Mouse (Mus musculus): ENCODE data around the gene Vmn2r8. TPM values are rescaled to one million over a fixed set of nuclear protein-coding genes. Genes with fewer than 3 reads are reported as not detected.
"Not testable (repeated sequence)": the region's sequence is repeated elsewhere in the genome, so short reads cannot be mapped to it uniquely, and the experiment has no call there.

The Vmn2r8 gene
- polyA plus RNA-seq (2015; fragmentation: Nextera tagmentation; extraction: Ambion mirVana) = not detected in 2 replicates

DNA sequence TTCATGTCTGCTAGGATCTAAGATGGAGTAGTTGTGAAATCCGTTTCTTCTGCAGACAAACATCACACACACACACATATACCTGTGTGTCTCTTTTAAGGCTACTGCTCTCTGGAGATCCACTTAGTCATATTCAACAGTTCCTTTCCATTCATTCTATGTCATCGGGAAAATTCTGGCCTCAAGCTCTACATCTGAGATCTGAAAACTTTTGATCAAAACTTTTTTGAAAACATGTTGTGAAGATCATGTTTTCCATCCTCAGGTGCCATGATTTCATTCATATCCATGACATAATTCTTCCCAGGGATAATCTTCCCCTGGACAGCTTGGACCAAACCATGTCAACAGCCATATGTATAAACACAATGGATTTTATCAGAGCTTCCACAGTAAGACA, at the start of gene Vmn2r8:
Gene Vmn2r8, minus strand, starts transcription at position 101 of the 400 bp plus-strand sequence.
- H3K4me2 ChIP-seq (ENCODE audit: low read length); H3K9me3 ChIP-seq (ENCODE audit: control insufficient read depth, low read length); H3K27ac ChIP-seq (ENCODE audit: low read depth, low read length); H3K4me3 ChIP-seq (ENCODE audit: low read length); H3K9ac ChIP-seq (ENCODE audit: low read depth, low read length); ATAC-seq; H3K4me1 ChIP-seq (ENCODE audit: control insufficient read depth, insufficient read depth, low read depth, low read length); H3K36me3 ChIP-seq (ENCODE audit: control insufficient read depth, insufficient read depth, low read length); H3K27me3 ChIP-seq (replicated peaks; ENCODE audit: control insufficient read depth, insufficient read depth, low read length): not testable (repeated sequence)
- WGBS = 77% methylated on average over 2 of the region's 2 CpGs

DNA sequence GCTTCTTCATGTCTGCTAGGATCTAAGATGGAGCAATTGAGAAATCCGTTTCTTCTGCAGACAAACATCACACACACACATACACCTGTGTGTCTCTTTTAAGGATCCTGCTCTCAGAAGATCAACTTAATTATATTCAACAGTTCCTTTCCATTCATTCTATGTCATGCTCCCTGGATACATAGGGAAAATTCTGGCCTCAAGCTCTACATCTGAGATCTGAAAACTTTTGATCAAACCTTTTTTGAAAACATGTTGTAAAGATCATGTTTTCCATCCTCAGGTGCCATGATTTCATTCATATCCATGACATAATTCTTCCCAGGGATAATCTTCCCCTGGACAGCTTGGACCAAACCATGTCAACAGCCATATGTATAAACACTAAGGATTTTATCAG, 43.9 kb upstream of the Vmn2r8 start, which contains the start of gene Vmn2r9:
Gene Vmn2r9, minus strand, starts transcription at position 101 of the 400 bp plus-strand sequence.
- WGBS = 70% methylated on average over 1 of the region's 1 CpGs
- not testable (repeated sequence) for H3K27me3 ChIP-seq (replicated peaks; ENCODE audit: control insufficient read depth, insufficient read depth, low read length); H3K4me2 ChIP-seq (ENCODE audit: low read length); H3K4me3 ChIP-seq (ENCODE audit: low read length); H3K36me3 ChIP-seq (ENCODE audit: control insufficient read depth, insufficient read depth, low read length); H3K9me3 ChIP-seq (ENCODE audit: control insufficient read depth, low read length); H3K27ac ChIP-seq (ENCODE audit: low read depth, low read length); H3K9ac ChIP-seq (ENCODE audit: low read depth, low read length); ATAC-seq; H3K4me1 ChIP-seq (ENCODE audit: control insufficient read depth, insufficient read depth, low read depth, low read length)

DNA sequence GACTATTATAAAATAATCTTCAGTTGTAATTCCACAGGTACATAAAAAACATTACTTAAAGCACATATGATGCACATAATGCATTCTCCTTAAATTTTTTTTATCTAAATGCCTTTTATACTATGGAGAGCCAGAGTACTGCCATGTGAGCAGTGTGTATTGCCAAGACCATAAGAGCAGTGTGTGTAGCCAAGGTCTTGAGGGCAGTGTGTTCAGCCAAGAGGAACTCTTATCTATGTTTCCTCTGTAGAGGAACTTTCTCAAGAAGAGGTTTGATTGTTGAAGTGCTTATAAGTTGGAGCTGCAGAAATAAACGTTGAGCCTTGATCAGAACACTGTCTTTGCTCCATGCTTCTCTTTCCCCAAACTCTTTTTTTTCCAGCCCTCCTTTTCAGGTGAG, 40.8 kb upstream of the Vmn2r8 start:
- Histone ChIP-seq H3K9me3 (ENCODE audit: control insufficient read depth, low read length) (no peaks in the 10 kb centered on the region), H3K36me3 (ENCODE audit: control insufficient read depth, insufficient read depth, low read length) (no peaks in the 10 kb centered on the region), H3K27ac (ENCODE audit: low read depth, low read length) (no peak overlapping the region), H3K4me1 (ENCODE audit: control insufficient read depth, insufficient read depth, low read depth, low read length) (no peaks in the 10 kb centered on the region), H3K4me3 (ENCODE audit: low read length) (no peak overlapping the region), H3K9ac (ENCODE audit: low read depth, low read length) (no peak overlapping the region), H3K27me3 (replicated peaks; ENCODE audit: control insufficient read depth, insufficient read depth, low read length) (no peaks in the 10 kb centered on the region), H3K4me2 (ENCODE audit: low read length) (no peak overlapping the region)
- no peak for ATAC-seq
- WGBS = 31% methylated on average over 1 of the region's 1 CpGs

DNA sequence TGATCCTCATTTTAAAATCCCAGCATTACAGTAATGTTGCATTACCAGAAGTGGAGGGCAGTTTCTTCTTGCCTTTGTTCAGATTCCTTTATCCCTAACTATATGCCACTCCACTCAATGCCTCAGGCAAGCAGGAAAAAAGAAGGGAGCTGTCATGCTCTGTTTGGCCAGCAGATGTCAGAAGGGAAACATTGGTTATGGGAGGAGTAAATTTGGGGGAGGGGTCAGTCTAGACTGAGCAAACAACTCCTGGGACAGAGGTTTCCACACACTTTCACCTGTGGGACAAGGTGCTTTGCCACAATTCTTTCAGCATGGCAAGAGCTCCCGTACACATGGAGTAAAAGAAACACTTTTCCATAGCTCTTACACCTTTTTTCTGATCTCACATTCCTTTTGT, 27.5 kb upstream of the Vmn2r8 start:
- H3K27me3 ChIP-seq (replicated peaks; ENCODE audit: control insufficient read depth, insufficient read depth, low read length) = no peaks in the 10 kb centered on the region
- 55% methylated on average over 1 of the region's 1 CpGs for WGBS

DNA sequence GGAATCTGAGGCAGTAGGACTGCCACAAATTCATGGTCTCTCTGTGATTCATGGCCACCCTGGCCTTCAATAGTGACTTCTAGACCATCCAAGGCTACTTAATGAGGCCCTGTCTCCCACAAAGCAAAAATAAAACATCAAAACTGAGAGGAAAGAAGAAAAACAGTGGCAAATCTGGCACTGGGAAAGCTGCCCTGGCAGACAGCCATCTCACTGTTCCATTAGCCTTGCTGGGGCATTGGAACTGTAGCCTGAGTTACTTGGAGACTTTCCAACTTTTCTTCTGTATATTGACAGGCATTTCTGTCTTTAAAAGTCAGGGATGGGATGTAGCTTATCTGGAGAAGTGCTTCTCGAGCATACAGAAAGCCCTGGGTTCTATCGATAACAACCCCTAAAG, 14.6 kb upstream of the Vmn2r8 start:
- Histone ChIP-seq H3K4me2 (ENCODE audit: low read length) (no peak overlapping the region), H3K27me3 (replicated peaks; ENCODE audit: control insufficient read depth, insufficient read depth, low read length) (no peaks in the 10 kb centered on the region), H3K9ac (ENCODE audit: low read depth, low read length) (no peak overlapping the region), H3K36me3 (ENCODE audit: control insufficient read depth, insufficient read depth, low read length) (no peaks in the 10 kb centered on the region), H3K4me3 (ENCODE audit: low read length) (no peak overlapping the region), H3K27ac (ENCODE audit: low read depth, low read length) (no peak overlapping the region), H3K9me3 (ENCODE audit: control insufficient read depth, low read length) (0 out of 2 replicates have a peak, but pooled peaks cover 2% of the 10 kb centered on the region), H3K4me1 (ENCODE audit: control insufficient read depth, insufficient read depth, low read depth, low read length) (no peaks in the 10 kb centered on the region)
- ATAC-seq = no peak
- 73% methylated on average over 2 of the region's 2 CpGs for WGBS

More for the DNA sequence above, 27.5 kb upstream of the Vmn2r8 start:
- no peak overlapping the region for H3K4me3 ChIP-seq (ENCODE audit: low read length)
- H3K9ac ChIP-seq (ENCODE audit: low read depth, low read length) = no peak overlapping the region
- H3K4me1 ChIP-seq (ENCODE audit: control insufficient read depth, insufficient read depth, low read depth, low read length) = no peaks in the 10 kb centered on the region
- H3K27ac ChIP-seq (ENCODE audit: low read depth, low read length) = no peak overlapping the region
- H3K36me3 ChIP-seq (ENCODE audit: control insufficient read depth, insufficient read depth, low read length) = no peaks in the 10 kb centered on the region
- ATAC-seq = no peak
- no peak overlapping the region for H3K4me2 ChIP-seq (ENCODE audit: low read length)
- no peaks in the 10 kb centered on the region for H3K9me3 ChIP-seq (ENCODE audit: control insufficient read depth, low read length)

DNA sequence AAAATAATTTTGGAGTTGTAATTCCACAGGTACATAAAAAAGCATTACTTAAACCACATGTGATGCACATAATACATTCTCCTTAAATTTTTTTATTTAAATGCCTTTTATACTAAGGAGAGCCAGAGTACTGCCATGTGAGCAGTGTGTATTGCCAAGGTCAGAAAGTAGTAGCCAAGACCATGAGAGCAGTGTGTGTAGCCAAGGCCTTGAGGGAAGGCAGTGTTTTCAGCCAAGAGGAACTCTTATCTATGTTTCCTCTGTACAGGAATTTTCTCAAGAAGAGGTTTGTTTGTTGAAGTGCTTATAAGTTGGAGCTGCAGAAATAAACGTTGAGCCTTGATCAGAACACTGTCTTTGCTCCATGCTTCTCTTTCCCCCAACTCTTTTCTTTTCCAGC, 5.0 kb downstream of the Vmn2r8 start:
- H3K9ac ChIP-seq (ENCODE audit: low read depth, low read length) = no peak overlapping the region
- WGBS = 67% methylated on average over 1 of the region's 1 CpGs
- H3K4me2 ChIP-seq (ENCODE audit: low read length) = no peak overlapping the region
- H3K36me3 ChIP-seq (ENCODE audit: control insufficient read depth, insufficient read depth, low read length) = no peaks in the 10 kb centered on the region
- no peak overlapping the region for H3K27ac ChIP-seq (ENCODE audit: low read depth, low read length)
- no peak for ATAC-seq
- no peaks in the 10 kb centered on the region for H3K4me1 ChIP-seq (ENCODE audit: control insufficient read depth, insufficient read depth, low read depth, low read length)
- no peaks in the 10 kb centered on the region for H3K9me3 ChIP-seq (ENCODE audit: control insufficient read depth, low read length)
- no peaks in the 10 kb centered on the region for H3K27me3 ChIP-seq (replicated peaks; ENCODE audit: control insufficient read depth, insufficient read depth, low read length)
- no peak overlapping the region for H3K4me3 ChIP-seq (ENCODE audit: low read length)

DNA sequence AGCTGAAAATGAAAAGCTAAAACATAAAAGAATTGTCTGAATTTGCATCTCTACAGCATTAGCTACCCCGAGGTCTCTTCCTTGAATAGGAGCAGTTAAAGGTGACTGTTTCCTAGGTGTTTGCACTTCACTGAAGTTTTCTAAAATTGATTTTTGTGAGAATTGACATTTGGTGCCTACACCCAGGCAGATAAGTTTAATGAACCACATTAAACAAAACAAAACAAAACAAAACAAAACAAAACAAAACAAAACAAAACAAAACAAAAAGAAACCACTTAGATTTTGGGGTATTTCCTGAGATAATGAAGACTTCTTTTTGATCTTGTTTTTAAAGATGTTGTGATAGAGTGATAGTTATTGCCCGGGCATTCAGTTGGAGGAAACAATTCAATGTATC, 13.4 kb downstream of the Vmn2r8 start, which contains the start of gene Tmed11:
Gene Tmed11, minus strand, starts transcription at position 101 of the 400 bp plus-strand sequence.
- not testable (repeated sequence) for H3K9me3 ChIP-seq (ENCODE audit: control insufficient read depth, low read length); H3K4me2 ChIP-seq (ENCODE audit: low read length); H3K9ac ChIP-seq (ENCODE audit: low read depth, low read length); H3K4me1 ChIP-seq (ENCODE audit: control insufficient read depth, insufficient read depth, low read depth, low read length); H3K27ac ChIP-seq (ENCODE audit: low read depth, low read length); H3K27me3 ChIP-seq (replicated peaks; ENCODE audit: control insufficient read depth, insufficient read depth, low read length); H3K36me3 ChIP-seq (ENCODE audit: control insufficient read depth, insufficient read depth, low read length); H3K4me3 ChIP-seq (ENCODE audit: low read length); ATAC-seq
- 59% methylated on average over 2 of the region's 2 CpGs for WGBS

DNA sequence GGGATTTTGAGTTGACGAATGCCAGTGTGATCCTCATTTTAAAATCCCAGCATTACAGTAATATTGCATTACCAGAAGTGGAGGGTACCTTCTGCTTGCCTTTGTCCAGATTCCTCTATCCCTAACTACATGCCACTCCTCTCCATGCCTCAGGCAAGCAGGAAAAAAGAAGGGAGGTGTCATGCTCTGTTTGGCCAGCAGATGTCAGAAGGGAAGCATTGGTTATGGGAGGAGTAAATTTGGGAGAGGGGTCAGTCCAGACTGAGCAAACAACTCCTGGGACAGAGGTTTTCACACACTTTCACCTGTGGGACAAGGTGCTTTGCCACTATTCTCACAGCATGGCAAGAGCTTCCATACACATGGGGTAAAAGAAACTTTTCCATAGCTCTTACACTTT, 18.3 kb downstream of the Vmn2r8 start:
- not testable (repeated sequence) for H3K4me3 ChIP-seq (ENCODE audit: low read length); H3K36me3 ChIP-seq (ENCODE audit: control insufficient read depth, insufficient read depth, low read length); H3K4me2 ChIP-seq (ENCODE audit: low read length); H3K9ac ChIP-seq (ENCODE audit: low read depth, low read length); H3K9me3 ChIP-seq (ENCODE audit: control insufficient read depth, low read length); ATAC-seq; H3K27ac ChIP-seq (ENCODE audit: low read depth, low read length); H3K4me1 ChIP-seq (ENCODE audit: control insufficient read depth, insufficient read depth, low read depth, low read length); H3K27me3 ChIP-seq (replicated peaks; ENCODE audit: control insufficient read depth, insufficient read depth, low read length)
- WGBS = 28% methylated on average over 1 of the region's 1 CpGs

DNA sequence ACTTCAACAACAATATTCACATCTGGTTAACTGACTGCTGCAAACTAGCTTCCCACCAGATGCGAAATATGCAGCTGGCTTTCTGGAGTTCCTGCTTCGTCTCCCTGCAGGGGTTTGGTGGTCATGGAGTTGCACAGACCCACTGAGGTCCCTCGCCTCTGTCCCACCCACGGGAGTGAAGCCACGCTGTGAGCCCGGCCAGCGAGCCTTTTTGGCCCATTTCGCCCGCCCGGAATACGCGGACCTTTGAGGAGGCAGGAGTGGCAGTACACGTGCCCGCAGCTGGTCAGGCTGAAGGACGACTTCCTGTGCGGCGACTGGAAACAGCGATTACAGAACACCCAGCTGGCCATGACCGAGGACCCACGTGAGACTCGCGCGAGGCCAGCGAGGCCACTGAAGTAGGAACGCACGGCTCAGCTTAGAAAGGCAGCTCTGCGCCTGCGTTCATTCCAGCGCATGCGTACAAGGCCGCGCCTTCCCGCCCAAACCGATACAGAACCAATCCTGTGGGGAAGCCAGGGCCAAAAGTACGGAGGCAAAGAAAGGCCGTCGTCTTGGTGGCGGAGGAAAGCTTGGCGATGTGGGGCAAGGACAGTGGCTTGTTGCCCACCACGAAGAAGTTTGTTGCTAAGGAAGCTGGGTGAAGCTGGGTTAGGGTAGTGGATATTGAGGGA, 33.9 kb downstream of the Vmn2r8 start, which contains the start of gene Rnf212:
Gene Rnf212, minus strand, starts transcription at position 353 of the 677 bp plus-strand sequence.
- Histone ChIP-seq H3K27ac (ENCODE audit: low read depth, low read length) (no peak within 1 kb of the TSS), H3K27me3 (replicated peaks; ENCODE audit: control insufficient read depth, insufficient read depth, low read length) (no peaks in the 10 kb centered on the region), H3K36me3 (ENCODE audit: control insufficient read depth, insufficient read depth, low read length) (no peaks in the 10 kb centered on the region), H3K9me3 (ENCODE audit: control insufficient read depth, low read length) (no peaks in the 10 kb centered on the region), H3K4me3 (ENCODE audit: low read length) (no peak within 1 kb of the TSS), H3K9ac (ENCODE audit: low read depth, low read length) (no peak within 1 kb of the TSS), H3K4me1 (ENCODE audit: control insufficient read depth, insufficient read depth, low read depth, low read length) (no peaks in the 10 kb centered on the region), H3K4me2 (ENCODE audit: low read length) (no peak within 1 kb of the TSS)
- no peak for ATAC-seq
- 79% methylated on average over 40 of the region's 40 CpGs for WGBS
